Mouse (Mus musculus): ENCODE measurements around the gene Tm9sf3.

Gene Tm9sf3

GRCm38 (mm10) chr19:41165914-41166235 is 97.9 kb downstream of the Tm9sf3 start:
- DNase-seq = no peak

- no peak for DNase-seq
These were observed 98.5 kb downstream of the Tm9sf3 start for GRCm38 (mm10) chr19:41165144-41165913.

DNA sequence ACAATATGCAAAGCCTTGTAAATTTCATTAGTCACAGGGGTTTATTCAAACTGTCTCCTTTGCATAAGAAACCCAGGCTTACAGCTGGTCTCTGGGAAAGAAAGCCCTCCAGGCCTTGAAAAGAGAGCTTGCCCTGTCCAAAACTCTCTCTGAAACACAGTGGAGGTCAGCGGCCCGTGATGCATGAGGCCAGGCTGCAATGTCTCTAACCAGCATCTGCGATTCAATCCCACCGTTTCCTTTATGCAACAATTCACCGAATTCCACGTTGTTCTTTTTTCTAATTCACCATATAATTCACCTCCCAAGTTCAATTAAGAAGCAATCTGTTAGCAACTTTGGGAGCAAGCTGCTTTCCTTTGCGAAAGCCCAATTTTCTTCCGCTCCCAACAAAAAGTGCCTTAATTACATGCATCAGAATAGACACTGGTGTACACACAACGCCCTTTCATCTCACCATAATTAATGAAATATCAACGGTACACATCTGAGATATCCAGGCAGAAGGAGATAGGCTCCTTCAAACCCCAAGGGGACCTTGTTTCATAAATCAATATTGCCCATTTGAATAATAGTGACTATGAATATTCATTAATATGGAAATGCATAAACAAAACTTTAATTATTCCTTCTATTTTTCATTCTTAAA is 99.2 kb downstream of the Tm9sf3 start:
- DNase-seq = no peak
